Mouse (Mus musculus) kidney, embryonic 16.5 days (tissue): ENCODE results near the gene Col4a1. TPM values are rescaled to one million over a fixed set of nuclear protein-coding genes. Genes with fewer than 3 reads are reported as not detected.

Experiments
- ATAC-seq: fragments of 200-750 bp; cut with Nextera tagmentation; 2 replicates; pipeline ENCODE4 v1.8.0; 2017; ENCODE audit warnings: moderate TSS enrichment; ENCODE audit not compliant: low FRiP score, low TSS enrichment
- H3K27ac ChIP-seq: fragments of 300-500 bp; sonication (generic); 2 replicates; pipeline ENCODE4 v1.5.1; 2014; ENCODE audit warnings: low read length
- H3K27me3 ChIP-seq: fragments of 300-500 bp; sonication (generic); 2 replicates; pipeline ENCODE4 v1.6.1; 2014; ENCODE audit warnings: low read length, control low read depth, mixed read lengths; ENCODE audit not compliant: insufficient read depth
- H3K36me3 ChIP-seq: fragments of 300-500 bp; sonication (generic); 2 replicates; pipeline ENCODE4 v1.6.1; 2014; ENCODE audit warnings: low read length, control low read depth, mixed read lengths; ENCODE audit not compliant: insufficient read depth
- H3K4me1 ChIP-seq: fragments of 300-500 bp; sonication (generic); 2 replicates; pipeline ENCODE4 v1.6.1; 2014; ENCODE audit warnings: low read length, control low read depth, mixed read lengths; ENCODE audit not compliant: insufficient read depth
- H3K4me2 ChIP-seq: fragments of 300-500 bp; sonication (generic); replicated peaks from 2 replicates; pipeline ENCODE4 v1.6.1; 2014; ENCODE audit warnings: low read depth, low read length
- H3K4me3 ChIP-seq: fragments of 300-500 bp; sonication (generic); 2 replicates; pipeline ENCODE4 v1.5.1; 2014; ENCODE audit warnings: mild to moderate bottlenecking, low read length
- H3K9ac ChIP-seq: fragments of 300-500 bp; sonication (generic); replicated peaks from 2 replicates; pipeline ENCODE4 v1.6.1; 2014; ENCODE audit warnings: low read length
- H3K9me3 ChIP-seq: fragments of 300-500 bp; sonication (generic); 2 replicates; pipeline ENCODE4 v1.6.1; 2016; ENCODE audit warnings: low read length, control low read depth
- WGBS: fragments of 180-500 bp; shearing (Covaris S2); extraction: QIAGEN DNeasy Blood & Tissue Kit; methylation state at CpG from one replicate; pipeline ENCODE4 v1.1.7; 2014; 5-methylcytosine and 5-hydroxymethylcytosine counted together
- polyA plus RNA-seq: library from polyadenylated mRNA; unstranded; fragments of >200 nt; fragmentation: Nextera tagmentation; extraction: Ambion mirVana; gene quantifications from 2 replicates; pipeline ENCODE4 v1.2.1, GENCODE M21; 2015

The Col4a1 gene
- polyA plus RNA-seq, 1 experiment from 2014 or later, result 440 TPM

DNA sequence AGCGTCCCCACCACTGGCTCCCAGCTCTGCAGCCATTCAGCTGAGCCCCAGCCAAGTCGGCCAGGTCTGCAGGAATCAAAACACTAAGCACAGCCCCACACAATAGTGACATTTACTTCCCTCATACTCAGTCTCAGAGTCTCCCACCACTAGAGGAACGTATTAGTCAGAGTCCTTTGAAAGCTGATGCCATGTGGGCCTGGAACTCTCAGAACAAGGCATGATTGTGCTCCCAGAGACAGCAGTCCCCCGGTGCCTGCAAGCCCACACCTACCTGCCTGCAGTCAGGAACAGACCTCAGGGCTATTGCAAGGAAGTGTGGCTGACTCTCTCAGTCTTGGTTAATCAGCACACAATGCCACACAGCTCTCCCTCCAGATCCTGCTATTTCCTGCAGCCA lies 147.0 kb downstream of the Col4a1 start:
- no peaks in the 10 kb centered on the region for H3K9me3 ChIP-seq
- no peak for ATAC-seq
- WGBS, result 15% methylated on average over 4 of the region's 4 CpGs
- no peak overlapping the region for H3K4me3 ChIP-seq
- H3K27me3 ChIP-seq, result no peaks in the 10 kb centered on the region
- H3K27ac ChIP-seq, result no peak overlapping the region
- H3K9ac ChIP-seq, result no peak overlapping the region
- H3K4me2 ChIP-seq, result no peak overlapping the region
- no peaks in the 10 kb centered on the region for H3K36me3 ChIP-seq
- H3K4me1 ChIP-seq, result no peaks in the 10 kb centered on the region

DNA sequence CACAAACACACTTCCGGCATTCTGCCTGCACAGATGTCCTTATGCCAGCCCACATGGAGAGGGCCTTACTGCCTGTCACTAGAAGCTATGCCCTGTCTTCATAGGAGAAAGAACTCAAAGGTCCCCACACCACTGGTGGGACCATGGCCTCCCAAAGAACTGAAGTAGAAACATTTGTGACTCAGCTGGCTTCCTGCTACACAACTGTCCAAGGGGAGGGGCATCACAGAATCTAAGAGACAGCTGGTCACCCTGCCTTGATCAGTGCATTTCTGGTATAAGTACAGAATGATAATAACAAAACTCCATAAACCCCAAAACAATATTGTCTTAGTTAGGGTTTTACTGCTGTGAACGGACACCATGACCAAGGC lies 156.3 kb downstream of the Col4a1 start:
- no peaks in the 10 kb centered on the region for H3K27me3 ChIP-seq
- H3K27ac ChIP-seq, result no peak overlapping the region
- H3K4me3 ChIP-seq, result no peak overlapping the region
- no peaks in the 10 kb centered on the region for H3K4me1 ChIP-seq
- H3K9me3 ChIP-seq, result no peaks in the 10 kb centered on the region
- ATAC-seq, result no peak
- H3K4me2 ChIP-seq, result no peak overlapping the region
- H3K9ac ChIP-seq, result no peak overlapping the region
- 86% methylated on average over 2 of the region's 2 CpGs for WGBS
- H3K36me3 ChIP-seq, result no peaks in the 10 kb centered on the region

GRCm38 (mm10) chr8:11155579-11156318 lies 156.9 kb downstream of the Col4a1 start:
- no peaks in the 10 kb centered on the region for H3K27me3 ChIP-seq
- H3K27ac ChIP-seq, result no peak overlapping the region
- no peaks in the 10 kb centered on the region for H3K36me3 ChIP-seq
- H3K4me2 ChIP-seq, result no peak overlapping the region
- no peak overlapping the region for H3K4me3 ChIP-seq
- no peaks in the 10 kb centered on the region for H3K9me3 ChIP-seq
- H3K9ac ChIP-seq, result no peak overlapping the region
- ATAC-seq, result peak; percentile 51
- WGBS, result 70% methylated on average over 9 of the region's 9 CpGs
- no peaks in the 10 kb centered on the region for H3K4me1 ChIP-seq

GRCm38 (mm10) chr8:11150268-11150667 lies 162.4 kb downstream of the Col4a1 start:
- Histone ChIP-seq H3K27ac (no peak overlapping the region), H3K9ac (no peak overlapping the region), H3K4me1 (no peaks in the 10 kb centered on the region), H3K4me3 (no peak overlapping the region), H3K27me3 (no peaks in the 10 kb centered on the region), H3K9me3 (no peaks in the 10 kb centered on the region), H3K4me2 (no peak overlapping the region), H3K36me3 (no peaks in the 10 kb centered on the region)
- no peak for ATAC-seq
- WGBS, result 88% methylated on average over 3 of the region's 3 CpGs

DNA sequence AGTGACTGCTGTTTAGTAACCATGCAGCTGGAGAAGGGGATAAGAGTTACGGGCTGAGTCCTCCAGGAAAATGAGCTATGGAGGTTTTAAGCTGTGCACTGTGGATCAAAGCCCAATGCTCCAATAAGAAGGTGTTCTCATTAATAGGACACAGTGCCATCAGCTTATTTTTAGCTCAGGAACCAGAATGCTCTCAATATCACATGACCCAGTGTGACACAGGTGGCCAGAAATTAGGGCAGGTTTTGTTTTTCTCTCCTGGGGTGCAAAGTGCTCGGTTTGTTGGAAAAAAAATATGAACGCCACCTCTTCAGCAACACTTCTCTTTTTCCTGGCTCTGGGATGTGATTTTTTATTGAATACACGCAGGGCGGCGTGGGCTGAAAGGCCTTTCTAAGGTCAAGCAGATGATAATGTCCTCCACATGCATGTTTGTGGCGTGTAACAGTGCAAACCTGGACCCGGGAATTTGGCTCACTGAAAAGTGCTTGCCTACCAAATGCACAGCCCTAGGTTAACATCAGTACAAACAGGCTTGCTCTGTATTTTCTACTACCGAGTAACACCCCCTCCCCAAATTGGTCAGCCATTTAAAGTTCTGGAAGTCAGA lies 163.3 kb downstream of the Col4a1 start:
- Histone ChIP-seq H3K9ac (no peak overlapping the region), H3K9me3 (no peaks in the 10 kb centered on the region), H3K27ac (no peak overlapping the region), H3K27me3 (no peaks in the 10 kb centered on the region), H3K36me3 (no peaks in the 10 kb centered on the region), H3K4me1 (no peaks in the 10 kb centered on the region), H3K4me2 (no peak overlapping the region), H3K4me3 (no peak overlapping the region)
- no peak for ATAC-seq
- 88% methylated on average over 9 of the region's 9 CpGs for WGBS

GRCm38 (mm10) chr8:11148797-11149196 lies 163.8 kb downstream of the Col4a1 start:
- no peak overlapping the region for H3K4me3 ChIP-seq
- H3K4me2 ChIP-seq, result no peak overlapping the region
- no peaks in the 10 kb centered on the region for H3K9me3 ChIP-seq
- H3K27ac ChIP-seq, result no peak overlapping the region
- no peaks in the 10 kb centered on the region for H3K36me3 ChIP-seq
- H3K4me1 ChIP-seq, result no peaks in the 10 kb centered on the region
- 79% methylated on average over 8 of the region's 8 CpGs for WGBS
- H3K27me3 ChIP-seq, result no peaks in the 10 kb centered on the region
- no peak for ATAC-seq
- H3K9ac ChIP-seq, result no peak overlapping the region

Other genes with a start within 250 kb of the Col4a1 start
- 121 and 126 TPM in 2 replicates for gene Col4a2, start within 50 bp of the Col4a1 start, polyA plus RNA-seq
- 30.6 and 37.3 TPM in 2 replicates for gene Rab20, start 165.9 kb upstream of the Col4a1 start, polyA plus RNA-seq
- gene Naxd, start 184.7 kb upstream of the Col4a1 start, polyA plus RNA-seq, result 125 and 132 TPM in 2 replicates
- gene Cars2, start 238.0 kb upstream of the Col4a1 start, polyA plus RNA-seq, result 27.0 and 27.3 TPM in 2 replicates
- gene Ing1, start 242.7 kb upstream of the Col4a1 start, polyA plus RNA-seq, result 34.0 and 37.9 TPM in 2 replicates